Mouse (Mus musculus) stomach, embryonic 15.5 days (tissue): ENCODE results near the gene Pla2g3. TPM values are rescaled to one million over a fixed set of nuclear protein-coding genes. Genes with fewer than 3 reads are reported as not detected.
A peak's percentile ranks its signal among the peaks of the same experiment; 100 is the strongest.

Source experiments
- ATAC-seq: fragments of 200-750 bp; cut with Nextera tagmentation; 2 replicates; pipeline ENCODE4 v1.8.0; 2017; ENCODE audit warnings: low read depth, moderate number of reproducible peaks, moderate TSS enrichment; ENCODE audit not compliant: insufficient read depth, low FRiP score
- H3K27ac ChIP-seq: fragments of 300-500 bp; sonication (generic); 2 replicates; pipeline ENCODE4 v1.5.1; 2015; ENCODE audit warnings: mild to moderate bottlenecking, inconsistent platforms
- H3K27me3 ChIP-seq: fragments of 300-500 bp; sonication (generic); replicated peaks from 2 replicates; pipeline ENCODE4 v1.6.1; 2015; ENCODE audit warnings: inconsistent platforms
- H3K36me3 ChIP-seq: fragments of 300-500 bp; sonication (generic); 2 replicates; pipeline ENCODE4 v1.6.1; 2015; ENCODE audit warnings: inconsistent platforms
- H3K4me1 ChIP-seq: fragments of 300-500 bp; sonication (generic); 2 replicates; pipeline ENCODE4 v1.6.1; 2015; ENCODE audit warnings: inconsistent platforms
- H3K4me2 ChIP-seq: fragments of 300-500 bp; sonication (generic); 2 replicates; pipeline ENCODE4 v1.6.1; 2015; ENCODE audit warnings: mild to moderate bottlenecking, inconsistent platforms
- H3K4me3 ChIP-seq: fragments of 300-500 bp; sonication (generic); replicated peaks from 2 replicates; pipeline ENCODE4 v1.5.1; 2015; ENCODE audit warnings: inconsistent platforms
- H3K9ac ChIP-seq: fragments of 300-500 bp; sonication (generic); 2 replicates; pipeline ENCODE4 v1.6.1; 2015; ENCODE audit warnings: inconsistent platforms
- H3K9me3 ChIP-seq: fragments of 300-500 bp; sonication (generic); 2 replicates; pipeline ENCODE4 v1.6.1; 2016; ENCODE audit warnings: inconsistent platforms
- WGBS: fragments of 180-500 bp; shearing (Covaris S2); methylation state at CpG from one replicate; pipeline ENCODE4 v1.1.7; 2015; 5-methylcytosine and 5-hydroxymethylcytosine counted together
- polyA plus RNA-seq: library from polyadenylated mRNA; unstranded; fragments of >200 nt; fragmentation: Nextera tagmentation; extraction: Ambion mirVana; gene quantifications from 2 replicates; pipeline ENCODE4 v1.2.1, GENCODE M21; 2015

The Pla2g3 gene
- polyA plus RNA-seq, 1 experiment from 2014 or later: 0.82 TPM

DNA sequence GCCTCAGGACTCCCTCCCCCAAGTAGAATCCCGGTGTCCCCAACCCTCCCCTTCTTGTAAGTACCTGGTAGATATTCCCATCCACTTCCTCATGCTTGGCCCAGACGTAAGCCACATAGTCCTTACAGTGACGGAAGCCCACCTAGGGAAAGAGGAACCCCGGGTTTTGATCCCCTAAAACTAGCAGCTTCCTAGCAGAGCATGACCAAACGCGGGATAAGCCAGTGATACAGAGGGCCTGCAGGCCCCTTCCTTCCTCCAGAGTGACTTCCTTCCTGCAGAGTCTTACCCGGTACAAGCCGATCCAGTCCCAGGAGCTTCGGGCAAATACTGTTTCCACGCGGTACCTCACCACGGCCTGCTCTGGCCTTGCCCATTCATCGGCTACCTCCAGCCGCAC, 7.4 kb downstream of the Pla2g3 start:
- Histone ChIP-seq H3K27me3 (no peaks in the 10 kb centered on the region), H3K4me3 (no peak overlapping the region), H3K27ac (no peak overlapping the region), H3K9me3 (no peaks in the 10 kb centered on the region), H3K4me2 (no peak overlapping the region), H3K4me1 (no peaks in the 10 kb centered on the region), H3K36me3 (no peaks in the 10 kb centered on the region), H3K9ac (no peak overlapping the region)
- no peak for ATAC-seq
- WGBS: 88% methylated on average over 14 of the region's 14 CpGs

- H3K36me3 ChIP-seq: no peaks in the 10 kb centered on the region
- H3K9me3 ChIP-seq: no peaks in the 10 kb centered on the region
- no peak overlapping the region for H3K27ac ChIP-seq
- H3K4me1 ChIP-seq: no peaks in the 10 kb centered on the region
- H3K9ac ChIP-seq: no peak overlapping the region
- no peak overlapping the region for H3K4me3 ChIP-seq
- 43% methylated on average over 5 of the region's 5 CpGs for WGBS
- ATAC-seq: no peak
- no peaks in the 10 kb centered on the region for H3K27me3 ChIP-seq
- no peak overlapping the region for H3K4me2 ChIP-seq
Observed at GRCm38 (mm10) chr11:3496756-3497155, 8.7 kb downstream of the Pla2g3 start.

DNA sequence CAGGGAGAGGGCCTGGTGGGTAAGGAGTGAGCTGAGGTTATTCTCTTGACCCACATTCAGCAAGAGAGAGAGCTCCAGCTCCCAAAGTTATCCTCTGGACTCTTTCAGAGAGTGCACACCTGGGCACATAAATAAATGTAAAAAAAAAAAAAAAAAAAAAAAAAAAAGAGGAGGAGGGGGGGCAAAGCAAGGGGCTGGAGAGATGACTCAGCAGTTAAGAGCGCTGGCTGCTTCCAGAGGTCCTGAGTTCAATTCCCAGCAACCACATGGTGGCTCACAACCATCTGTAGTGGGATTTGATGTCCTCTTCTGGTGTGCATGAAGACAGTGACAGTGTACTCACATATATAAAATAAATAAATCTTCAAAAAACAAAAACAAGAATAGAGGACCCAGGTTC, 9.2 kb downstream of the Pla2g3 start:
- 92% methylated on average over 1 of the region's 1 CpGs for WGBS
- ATAC-seq: no peak
- Histone ChIP-seq H3K4me3 (no peak overlapping the region), H3K27me3 (no peaks in the 10 kb centered on the region), H3K27ac (no peak overlapping the region), H3K9ac (no peak overlapping the region), H3K9me3 (no peaks in the 10 kb centered on the region), H3K4me2 (no peak overlapping the region), H3K4me1 (no peaks in the 10 kb centered on the region), H3K36me3 (no peaks in the 10 kb centered on the region)

GRCm38 (mm10) chr11:3502057-3502456, 14.0 kb downstream of the Pla2g3 start:
- no peak overlapping the region for H3K4me2 ChIP-seq
- H3K9me3 ChIP-seq: no peaks in the 10 kb centered on the region
- no peaks in the 10 kb centered on the region for H3K4me1 ChIP-seq
- no peak for ATAC-seq
- H3K9ac ChIP-seq: no peak overlapping the region
- H3K27ac ChIP-seq: no peak overlapping the region
- no peak overlapping the region for H3K4me3 ChIP-seq
- WGBS: 77% methylated on average over 17 of the region's 17 CpGs
- no peaks in the 10 kb centered on the region for H3K27me3 ChIP-seq
- no peaks in the 10 kb centered on the region for H3K36me3 ChIP-seq

DNA sequence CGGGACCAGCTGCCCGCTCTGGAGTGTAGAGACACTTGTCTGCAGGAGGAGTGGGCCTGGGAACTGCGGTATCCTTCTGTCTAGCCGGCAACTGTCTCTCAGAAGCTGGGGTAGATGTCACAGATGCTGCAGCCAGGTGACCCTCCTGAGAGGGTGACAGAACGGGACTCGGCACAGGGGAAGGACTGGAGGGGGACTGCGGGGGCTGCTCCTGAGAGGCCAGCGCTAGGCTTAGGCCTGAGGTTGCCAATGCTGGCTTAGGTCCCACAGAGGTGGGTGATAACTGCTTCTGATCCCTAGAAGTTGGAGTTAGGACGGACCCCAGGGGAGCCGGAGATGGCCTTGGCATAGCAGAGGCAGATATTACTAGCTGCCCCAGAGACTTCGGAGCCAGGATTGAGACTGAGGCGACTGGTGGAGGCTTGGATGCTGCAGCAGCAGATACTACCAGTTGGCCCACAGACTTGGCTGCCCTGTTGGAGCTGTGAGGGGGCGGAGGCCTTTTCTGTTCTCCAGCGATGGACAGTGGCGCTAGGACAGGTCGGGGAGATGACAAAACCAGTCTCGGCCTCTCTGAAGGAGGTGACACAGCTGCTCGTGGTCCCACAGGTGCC, 14.5 kb downstream of the Pla2g3 start:
- Histone ChIP-seq H3K9me3 (no peaks in the 10 kb centered on the region), H3K27me3 (no peaks in the 10 kb centered on the region), H3K27ac (no peak overlapping the region), H3K4me2 (no peak overlapping the region), H3K4me3 (no peak overlapping the region), H3K36me3 (no peaks in the 10 kb centered on the region), H3K9ac (no peak overlapping the region), H3K4me1 (no peaks in the 10 kb centered on the region)
- ATAC-seq: no peak
- 72% methylated on average over 18 of the region's 18 CpGs for WGBS

DNA sequence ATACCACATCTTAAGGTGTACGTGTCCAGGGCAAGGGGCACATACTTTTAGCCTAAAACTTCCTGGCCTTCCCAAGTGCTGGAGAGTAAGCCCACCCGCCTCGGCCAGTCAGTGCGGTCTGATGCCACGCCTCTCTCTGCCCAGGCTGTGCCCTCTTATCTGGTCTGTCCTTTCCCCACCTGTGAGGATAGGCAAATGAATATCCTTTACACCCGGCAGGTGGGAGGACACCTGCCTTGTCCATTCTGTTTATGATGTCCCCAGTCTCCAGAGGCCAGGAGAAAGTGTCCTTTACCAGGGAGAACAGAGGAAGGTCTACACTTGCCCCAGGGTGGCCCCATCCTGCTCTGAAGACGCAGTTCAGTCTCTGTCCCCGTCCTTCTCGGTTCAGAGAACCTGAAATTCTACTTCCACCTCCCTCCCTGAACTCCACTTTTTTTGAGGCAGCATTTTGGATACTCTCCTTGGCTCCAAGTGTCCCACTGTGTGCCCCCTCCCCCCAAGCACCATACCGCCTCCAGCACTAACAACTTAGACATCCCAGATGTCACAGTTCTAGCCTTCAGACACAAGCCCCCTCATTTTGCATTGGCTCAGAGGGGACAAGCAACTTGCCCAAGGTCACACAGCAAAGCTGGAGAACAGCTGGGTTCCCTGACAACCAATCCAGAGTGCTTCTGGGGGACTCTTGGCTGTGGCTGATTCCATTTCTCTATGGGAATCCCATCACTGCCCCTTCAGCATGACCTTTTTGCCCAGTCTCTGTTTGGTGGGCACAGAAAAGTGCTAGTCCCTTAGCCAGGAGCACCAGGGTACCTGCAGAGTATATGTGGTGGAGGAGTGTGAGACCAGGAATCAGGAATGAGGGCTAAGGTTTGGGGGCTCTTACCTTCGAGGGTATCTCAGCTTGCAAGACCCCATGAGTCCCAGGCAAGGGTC, 15.9 kb downstream of the Pla2g3 start:
- H3K27ac ChIP-seq: no peak overlapping the region
- WGBS: 56% methylated on average over 11 of the region's 11 CpGs
- no peaks in the 10 kb centered on the region for H3K27me3 ChIP-seq

DNA sequence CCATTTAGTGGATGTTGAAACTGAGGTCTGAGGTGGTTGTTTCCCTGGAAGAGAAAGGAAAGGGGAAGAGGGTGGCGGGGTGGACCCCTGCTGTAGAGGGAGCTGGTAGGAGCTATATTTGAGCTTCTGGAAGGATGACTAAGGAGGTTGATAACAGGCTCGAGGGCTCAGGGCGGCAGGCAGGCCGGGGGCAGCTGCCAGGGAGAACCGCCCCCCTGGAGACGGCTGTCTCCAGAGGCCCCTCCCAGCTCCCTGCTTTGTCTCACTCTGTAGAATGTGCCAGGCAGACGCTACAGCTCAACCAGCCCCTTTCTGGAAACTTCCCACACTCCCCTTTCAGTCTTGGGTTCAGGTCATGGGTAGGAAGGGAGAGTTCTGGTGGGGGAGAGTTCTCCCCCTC, 20.1 kb downstream of the Pla2g3 start:
- Histone ChIP-seq H3K36me3 (no peaks in the 10 kb centered on the region), H3K9me3 (no peaks in the 10 kb centered on the region), H3K9ac (no peak overlapping the region), H3K4me2 (no peak overlapping the region), H3K4me3 (no peak overlapping the region), H3K27me3 (no peaks in the 10 kb centered on the region), H3K4me1 (no peaks in the 10 kb centered on the region), H3K27ac (no peak overlapping the region)
- 32% methylated on average over 7 of the region's 7 CpGs for WGBS
- no peak for ATAC-seq

More for the DNA sequence above, 15.9 kb downstream of the Pla2g3 start:
- H3K4me2 ChIP-seq: peak overlapping the region; percentile 44
- no peaks in the 10 kb centered on the region for H3K4me1 ChIP-seq
- H3K36me3 ChIP-seq: no peaks in the 10 kb centered on the region
- H3K4me3 ChIP-seq: peak overlapping the region; percentile 30
- no peaks in the 10 kb centered on the region for H3K9me3 ChIP-seq
- H3K9ac ChIP-seq: no peak overlapping the region; the same call in 1 of the 2 replicates
- no peak for ATAC-seq

- Histone ChIP-seq H3K9ac (no peak overlapping the region), H3K4me3 (no peak overlapping the region), H3K27ac (no peak overlapping the region), H3K27me3 (no peaks in the 10 kb centered on the region), H3K36me3 (no peaks in the 10 kb centered on the region), H3K9me3 (no peaks in the 10 kb centered on the region), H3K4me2 (no peak overlapping the region), H3K4me1 (no peaks in the 10 kb centered on the region)
- no peak for ATAC-seq
- 51% methylated on average over 8 of the region's 8 CpGs for WGBS
Observed at GRCm38 (mm10) chr11:3509181-3510085, 21.3 kb downstream of the Pla2g3 start.

DNA sequence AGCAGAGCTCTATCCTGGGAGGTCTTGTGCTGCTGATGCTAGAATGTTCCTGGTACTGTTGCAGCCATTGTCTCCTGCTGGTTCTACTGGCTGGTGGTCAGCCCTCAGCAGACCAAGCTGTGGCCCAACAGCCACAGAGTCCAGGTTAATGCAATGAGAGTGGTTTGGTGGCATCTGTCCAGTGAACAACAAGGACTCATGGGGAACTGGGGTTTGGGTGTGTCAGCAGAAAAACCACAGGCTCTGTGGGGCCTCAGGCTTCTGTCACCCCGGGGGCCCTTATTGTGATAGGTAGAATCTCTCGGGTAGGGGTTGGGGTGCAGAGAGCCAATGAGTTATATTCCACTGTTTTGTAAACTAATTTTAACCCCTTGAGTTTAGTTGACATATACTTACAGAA, 22.2 kb downstream of the Pla2g3 start:
- Histone ChIP-seq H3K36me3 (no peaks in the 10 kb centered on the region), H3K4me3 (no peak overlapping the region), H3K9ac (no peak overlapping the region), H3K9me3 (no peaks in the 10 kb centered on the region), H3K27ac (no peak overlapping the region), H3K4me2 (no peak overlapping the region), H3K4me1 (no peaks in the 10 kb centered on the region), H3K27me3 (no peaks in the 10 kb centered on the region)
- ATAC-seq: no peak
- 81% methylated on average over 2 of the region's 2 CpGs for WGBS

GRCm38 (mm10) chr11:3513291-3513690, 25.2 kb downstream of the Pla2g3 start:
- Histone ChIP-seq H3K4me1 (peaks cover 21% of the 10 kb centered on the region), H3K9ac (no peak overlapping the region), H3K4me3 (no peak overlapping the region), H3K9me3 (no peaks in the 10 kb centered on the region), H3K36me3 (no peaks in the 10 kb centered on the region), H3K27ac (no peak overlapping the region), H3K27me3 (no peaks in the 10 kb centered on the region), H3K4me2 (no peak overlapping the region)
- 80% methylated on average over 6 of the region's 6 CpGs for WGBS
- no peak for ATAC-seq

DNA sequence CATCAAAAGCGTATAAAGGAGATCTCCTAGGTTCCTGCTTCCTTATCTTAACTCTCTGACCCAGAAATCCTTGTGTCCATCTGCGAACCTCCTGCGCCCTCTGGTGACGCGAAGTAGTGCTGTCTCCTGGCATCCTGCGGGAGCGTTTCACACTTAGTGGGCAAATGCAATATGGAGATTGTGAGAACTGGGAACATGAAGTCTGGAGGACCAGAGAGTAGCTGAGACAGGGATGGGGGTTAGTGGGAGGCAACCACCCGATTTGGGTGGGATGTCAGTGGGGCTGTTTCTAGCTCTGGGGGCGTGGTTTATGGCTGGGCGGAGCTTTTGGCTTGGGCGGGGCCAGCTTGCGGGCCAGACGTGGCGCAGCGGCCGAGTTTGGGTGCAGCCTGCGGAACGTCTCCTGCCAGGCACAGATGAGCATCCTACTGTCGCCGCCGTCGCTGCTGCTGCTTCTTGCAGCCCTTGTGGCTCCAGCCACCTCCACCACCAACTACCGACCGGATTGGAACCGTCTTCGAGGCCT, 26.5 kb downstream of the Pla2g3 start, which contains the start of gene Selenom:
Gene Selenom, plus strand, starts transcription at position 156 of the 526 bp plus-strand sequence.
- Histone ChIP-seq H3K4me3 (peak within 1 kb of the TSS; percentile 51), H3K4me2 (peak within 1 kb of the TSS; percentile 71), H3K4me1 (peaks cover 21% of the 10 kb centered on the region), H3K36me3 (no peaks in the 10 kb centered on the region), H3K27ac (peak within 1 kb of the TSS; percentile 55), H3K9ac (0 out of 2 replicates have a peak within 1 kb of the TSS, but pooled peaks have one; percentile 26), H3K27me3 (no peaks in the 10 kb centered on the region), H3K9me3 (no peaks in the 10 kb centered on the region)
- peak; percentile 74 for ATAC-seq
- under 1% methylated on average over 26 of the region's 26 CpGs for WGBS
